Mouse (Mus musculus) heart, postnatal 0 days (tissue): Measurements from ENCODE around the gene Cacna1f. TPM values are rescaled to one million over a fixed set of nuclear protein-coding genes. Genes with fewer than 3 reads are reported as not detected.

Source experiments
- ATAC-seq: fragments of 200-750 bp; cut with Nextera tagmentation; 2 replicates; pipeline ENCODE4 v1.8.0; 2017; ENCODE audit warnings: low read depth, moderate number of reproducible peaks, moderate library complexity; ENCODE audit not compliant: insufficient read depth
- DNase-seq: peaks from one replicate; pipeline ENCODE4 v3.0.0-alpha.2; 2016; ENCODE audit warnings: low spot score
- H3K27ac ChIP-seq: fragments of 300-500 bp; sonication (generic); 2 replicates; pipeline ENCODE4 v1.5.1; 2014; ENCODE audit warnings: low read depth, mild to moderate bottlenecking
- H3K27me3 ChIP-seq: fragments of 300-500 bp; sonication (generic); 2 replicates; pipeline ENCODE4 v1.6.1; 2014; ENCODE audit warnings: low read length, mixed read lengths; ENCODE audit not compliant: control insufficient read depth, insufficient read depth
- H3K36me3 ChIP-seq: fragments of 300-500 bp; sonication (generic); replicated peaks from 2 replicates; pipeline ENCODE4 v1.6.1; 2014; ENCODE audit warnings: low read length, mixed read lengths; ENCODE audit not compliant: control insufficient read depth, insufficient read depth
- H3K4me1 ChIP-seq: fragments of 300-500 bp; sonication (generic); 2 replicates; pipeline ENCODE4 v1.6.1; 2014; ENCODE audit warnings: antibody characterized with exemption; ENCODE audit not compliant: control insufficient read depth, insufficient read depth
- H3K4me2 ChIP-seq: fragments of 300-500 bp; sonication (generic); 2 replicates; pipeline ENCODE4 v1.6.1; 2014; ENCODE audit warnings: low read depth, mild to moderate bottlenecking, low read length, moderate library complexity
- H3K4me3 ChIP-seq: fragments of 300-500 bp; sonication (generic); 2 replicates; pipeline ENCODE4 v1.5.1; 2014; ENCODE audit warnings: low read depth, low read length
- H3K9ac ChIP-seq: fragments of 300-500 bp; sonication (generic); replicated peaks from 2 replicates; pipeline ENCODE4 v1.6.1; 2014; ENCODE audit warnings: low read depth, low read length, mixed read lengths
- H3K9me3 ChIP-seq: fragments of 300-500 bp; sonication (generic); replicated peaks from 2 replicates; pipeline ENCODE4 v1.6.1; 2016; ENCODE audit warnings: low read length; ENCODE audit not compliant: control insufficient read depth
- CTCF ChIP-seq: IDR thresholded peaks from 2 replicates; pipeline ENCODE4 v1.5.1; 2016; ENCODE audit warnings: antibody characterized with exemption, control low read depth, low read depth
- EP300 ChIP-seq: IDR thresholded peaks from 2 replicates; pipeline ENCODE4 v1.6.1; 2016; ENCODE audit warnings: antibody characterized with exemption, low read depth
- WGBS: fragments of 180-500 bp; shearing (Covaris S2); extraction: QIAGEN DNeasy Blood & Tissue Kit; methylation state at CpG from one replicate; pipeline ENCODE4 v1.1.7; 2014; 5-methylcytosine and 5-hydroxymethylcytosine counted together
- polyA plus RNA-seq: library from polyadenylated mRNA; unstranded; fragments of >200 nt; fragmentation: Nextera tagmentation; extraction: Ambion mirVana; gene quantifications from 2 replicates; pipeline ENCODE4 v1.2.1, GENCODE M21; 2015
- total RNA-seq: library from RNA; depleted of rRNA; stranded (reverse); fragments of >200 nt; gene quantifications from 2 replicates; pipeline ENCODE4 v1.2.3, GENCODE M21; 2014; ENCODE audit warnings: low replicate concordance

The Cacna1f gene
- total and polyA plus RNA-seq, 2 experiments from 2014 or later: not detected

DNA sequence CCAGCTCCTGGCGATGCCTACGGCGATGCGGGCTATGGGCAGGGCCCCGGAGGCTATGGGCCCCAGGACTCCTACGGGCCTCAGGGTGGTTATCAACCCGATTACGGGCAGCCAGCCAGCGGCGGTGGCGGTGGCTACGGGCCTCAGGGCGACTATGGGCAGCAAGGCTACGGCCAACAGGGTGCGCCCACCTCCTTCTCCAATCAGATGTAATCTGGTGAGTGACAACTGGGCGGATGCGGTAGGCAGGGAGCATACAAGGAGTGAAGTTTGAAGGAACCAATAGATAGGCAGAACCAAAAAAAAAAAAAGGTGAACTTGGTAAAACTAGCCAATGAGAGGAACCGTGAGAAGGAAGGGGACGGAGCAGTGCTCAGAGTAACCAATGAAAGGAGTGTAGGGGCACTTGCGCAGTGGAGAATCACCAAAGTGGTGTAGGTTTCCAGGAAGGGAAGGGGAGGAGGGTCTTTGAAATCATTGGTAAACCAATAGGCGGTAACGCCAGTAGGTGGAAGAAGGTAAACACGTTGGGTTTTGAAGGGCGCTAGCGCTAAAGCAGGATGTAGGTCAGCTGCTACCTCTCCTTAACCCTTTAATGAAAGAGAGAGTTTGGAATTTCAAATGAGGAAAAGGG lies 41.9 kb downstream of the Cacna1f start:
- peak; percentile 30 for TF ChIP-seq CTCF
- peak; percentile 17; the same call in 1 of the 2 replicates for TF ChIP-seq EP300
- H3K27ac ChIP-seq: peak overlapping the region; percentile 86
- H3K9me3 ChIP-seq: no peaks in the 10 kb centered on the region
- no peaks in the 10 kb centered on the region for H3K36me3 ChIP-seq
- peak overlapping the region; percentile 55 for H3K4me3 ChIP-seq
- 26% methylated on average over 25 of the region's 25 CpGs for WGBS
- H3K4me2 ChIP-seq: peak overlapping the region; percentile 72
- peak; percentile 95 for DNase-seq
- H3K4me1 ChIP-seq: no peaks in the 10 kb centered on the region
- no peaks in the 10 kb centered on the region for H3K27me3 ChIP-seq
- peak overlapping the region; percentile 58 for H3K9ac ChIP-seq
- ATAC-seq: peak; percentile 97

DNA sequence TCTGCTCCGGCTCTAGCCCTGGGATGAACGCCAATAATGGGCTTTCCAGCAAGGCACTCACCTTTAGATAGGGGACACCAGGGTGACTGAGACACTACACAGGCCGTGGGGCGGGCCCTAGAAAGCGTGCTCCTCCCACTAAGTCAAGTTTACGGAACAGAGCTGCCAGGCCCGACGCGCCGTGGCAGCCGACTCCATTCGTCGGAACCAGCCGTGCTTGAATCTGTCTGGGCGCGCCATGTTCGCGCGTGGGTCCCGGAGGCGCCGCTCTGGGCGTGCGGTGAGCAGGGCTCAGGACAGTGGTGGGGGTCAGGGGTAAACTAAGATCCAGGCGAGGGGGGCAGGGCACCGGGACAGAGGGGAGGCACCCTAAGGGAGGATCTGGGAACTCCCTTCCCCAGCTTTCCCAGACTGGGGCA lies 50.3 kb downstream of the Cacna1f start, which contains the start of gene Prickle3:
Gene Prickle3 (plus strand): TSS at position 40 of the 419 bp plus-strand sequence.
- 15% methylated on average over 26 of the region's 26 CpGs for whole genome bisulfite sequencing
- no peaks in the 10 kb centered on the region for H3K36me3 ChIP-seq
- H3K9ac ChIP-seq: peak within 1 kb of the TSS; percentile 63
- TF ChIP-seq EP300 (no peak), CTCF (no peak)
- ATAC-seq (peak; percentile 84), DNase-seq (peak; percentile 62)
- peak within 1 kb of the TSS; percentile 71 for H3K4me2 ChIP-seq
- peak within 1 kb of the TSS; percentile 84 for H3K27ac ChIP-seq
- peak within 1 kb of the TSS; percentile 62 for H3K4me3 ChIP-seq
- H3K4me1 ChIP-seq: peaks cover 11% of the 10 kb centered on the region
- no peaks in the 10 kb centered on the region for H3K9me3 ChIP-seq
- no peaks in the 10 kb centered on the region for H3K27me3 ChIP-seq

GRCm38 (mm10) chrX:7658031-7658784 lies 51.3 kb downstream of the Cacna1f start:
- H3K27me3 ChIP-seq: no peaks in the 10 kb centered on the region
- peaks cover 11% of the 10 kb centered on the region for H3K4me1 ChIP-seq
- peak overlapping the region; percentile 84 for H3K27ac ChIP-seq
- WGBS: 17% methylated on average over 12 of the region's 15 CpGs
- TF ChIP-seq EP300 (no peak), CTCF (no peak)
- H3K9me3 ChIP-seq: no peaks in the 10 kb centered on the region
- no peaks in the 10 kb centered on the region for H3K36me3 ChIP-seq
- ATAC-seq (peak; percentile 42), DNase-seq (no peak)
- H3K9ac ChIP-seq: peak overlapping the region; percentile 12
- peak overlapping the region; percentile 62 for H3K4me3 ChIP-seq
- peak overlapping the region; percentile 71 for H3K4me2 ChIP-seq

DNA sequence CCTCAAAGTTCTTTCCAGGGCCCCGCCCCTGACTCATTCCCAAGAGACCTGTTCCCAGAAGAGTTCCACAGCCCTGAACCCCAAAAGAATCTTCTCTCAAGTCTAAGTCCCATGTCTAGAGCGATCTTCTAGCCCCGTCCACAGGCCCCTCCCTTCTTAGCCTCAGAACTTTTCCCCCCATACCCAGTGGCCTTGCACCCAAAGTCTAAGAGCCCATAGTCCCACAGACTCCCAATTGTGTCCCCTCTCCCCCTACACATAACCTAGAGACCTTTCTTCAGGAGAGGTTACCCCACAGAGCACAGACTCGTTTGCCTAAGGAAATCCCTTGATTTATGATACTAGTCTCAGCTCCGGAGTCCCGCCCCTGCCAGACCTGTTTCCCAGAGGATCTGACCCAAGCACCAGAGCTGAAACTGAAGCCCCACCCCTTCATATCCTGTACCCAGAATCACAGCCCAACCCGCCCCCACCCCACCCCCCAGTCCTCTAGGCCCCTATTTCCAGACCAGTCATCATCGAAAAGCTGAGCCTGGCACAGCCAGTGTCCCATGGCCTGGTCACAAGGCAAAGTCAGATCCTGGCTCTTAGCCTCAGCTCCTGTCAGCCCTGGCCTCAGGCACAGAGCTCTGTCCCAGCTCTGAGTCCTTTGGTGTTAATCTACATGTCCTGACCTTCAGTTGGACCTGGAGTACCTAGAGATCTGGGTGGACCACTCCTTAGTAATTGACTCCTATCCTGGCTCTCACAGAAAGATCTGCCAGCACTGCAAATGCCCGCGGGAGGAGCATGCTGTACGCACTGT lies 52.1 kb downstream of the Cacna1f start:
- no peaks in the 10 kb centered on the region for H3K27me3 ChIP-seq
- 0 out of 2 replicates have a peak, but pooled peaks cover 7% of the 10 kb centered on the region for H3K36me3 ChIP-seq
- peak overlapping the region; percentile 62; the same call in 1 of the 2 replicates for H3K4me3 ChIP-seq
- H3K27ac ChIP-seq: peak overlapping the region; percentile 84
- 54% methylated on average over 11 of the region's 11 CpGs for WGBS
- H3K9ac ChIP-seq: no peak overlapping the region
- no peak for DNase-seq
- TF ChIP-seq EP300: no peak
- no peak for TF ChIP-seq CTCF
- H3K4me2 ChIP-seq: peak overlapping the region; percentile 71
- ATAC-seq: peak; percentile 36; the same call in 1 of the 2 replicates
- H3K4me1 ChIP-seq: peaks cover 11% of the 10 kb centered on the region
- H3K9me3 ChIP-seq: no peaks in the 10 kb centered on the region

DNA sequence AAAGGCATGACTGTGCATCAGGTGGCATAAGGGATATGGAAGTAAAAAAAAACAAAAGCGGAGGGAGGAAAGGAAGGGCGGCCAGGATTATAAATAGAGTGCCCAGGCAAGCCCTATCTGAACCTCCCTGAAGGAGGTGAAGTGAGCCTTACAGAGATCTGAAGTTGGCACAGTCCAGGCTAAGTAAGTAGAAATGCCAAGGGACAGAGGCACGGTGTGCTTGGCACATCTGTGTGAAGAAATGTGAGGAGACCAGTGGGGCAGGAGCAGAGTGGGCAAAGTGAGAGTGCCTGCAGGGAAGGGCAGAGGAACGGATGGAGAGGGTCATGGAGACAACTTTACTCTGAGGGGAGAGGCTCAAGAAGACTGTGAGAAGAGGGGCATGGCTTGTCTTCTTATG lies 54.2 kb downstream of the Cacna1f start:
- ATAC-seq (no peak), DNase-seq (no peak)
- Histone ChIP-seq H3K36me3 (peaks cover 13% of the 10 kb centered on the region; the same call in 1 of the 2 replicates), H3K4me1 (peaks cover 11% of the 10 kb centered on the region), H3K27me3 (no peaks in the 10 kb centered on the region), H3K4me3 (no peak overlapping the region), H3K4me2 (no peak overlapping the region), H3K27ac (peak overlapping the region; percentile 55), H3K9ac (no peak overlapping the region), H3K9me3 (no peaks in the 10 kb centered on the region)
- no peak for TF ChIP-seq CTCF
- no peak for TF ChIP-seq EP300
- WGBS: 35% methylated on average over 4 of the region's 4 CpGs
